Mouse (Mus musculus) embryonic facial prominence, embryonic 11.5 days (tissue): ENCODE data around the gene Ip6k1. TPM values are rescaled to one million over a fixed set of nuclear protein-coding genes. Genes with fewer than 3 reads are reported as not detected.

Experiments used
- ATAC-seq: fragments of 200-750 bp; cut with Nextera tagmentation; replicated peaks from 2 replicates; pipeline ENCODE4 v1.8.0; 2017; ENCODE audit warnings: low read depth; ENCODE audit not compliant: insufficient number of reproducible peaks, low FRiP score, low TSS enrichment
- DNase-seq: peaks from one replicate; pipeline ENCODE4 v3.0.0-alpha.2; 2015; ENCODE audit warnings: low spot score
- H3K27ac ChIP-seq: fragments of 300-500 bp; sonication (generic); replicated peaks from 2 replicates; pipeline ENCODE4 v1.5.1; 2014; ENCODE audit warnings: mild to moderate bottlenecking, low read depth, low read length, control low read depth
- H3K27me3 ChIP-seq: fragments of 300-500 bp; sonication (generic); 2 replicates; pipeline ENCODE4 v1.6.1; 2014; ENCODE audit warnings: mild to moderate bottlenecking, low read length, moderate library complexity, mixed read lengths; ENCODE audit not compliant: control insufficient read depth, insufficient read depth
- H3K36me3 ChIP-seq: fragments of 300-500 bp; sonication (generic); replicated peaks from 2 replicates; pipeline ENCODE4 v1.6.1; 2014; ENCODE audit warnings: low read depth, mild to moderate bottlenecking, low read length, moderate library complexity, mixed read lengths; ENCODE audit not compliant: control insufficient read depth, insufficient read depth
- H3K4me1 ChIP-seq: fragments of 300-500 bp; sonication (generic); 2 replicates; pipeline ENCODE4 v1.6.1; 2014; ENCODE audit warnings: low read length, mixed read lengths; ENCODE audit not compliant: control insufficient read depth, insufficient read depth
- H3K4me2 ChIP-seq: fragments of 300-500 bp; sonication (generic); 2 replicates; pipeline ENCODE4 v1.6.1; 2014; ENCODE audit warnings: low read depth, mild to moderate bottlenecking, control low read depth, low read length, moderate library complexity
- H3K4me3 ChIP-seq: fragments of 300-500 bp; sonication (generic); 2 replicates; pipeline ENCODE4 v1.5.1; 2014; ENCODE audit warnings: low read depth, low read length, control low read depth
- H3K9ac ChIP-seq: fragments of 300-500 bp; sonication (generic); replicated peaks from 2 replicates; pipeline ENCODE4 v1.6.1; 2014; ENCODE audit warnings: mild to moderate bottlenecking, control low read depth, low read length
- H3K9me3 ChIP-seq: fragments of 300-500 bp; sonication (generic); replicated peaks from 2 replicates; pipeline ENCODE4 v1.6.1; 2016; ENCODE audit warnings: mild to moderate bottlenecking, low read length, inconsistent platforms, mixed read lengths; ENCODE audit not compliant: control insufficient read depth
- WGBS: fragments of 180-500 bp; shearing (Covaris S2); extraction: QIAGEN DNeasy Blood & Tissue Kit; methylation state at CpG from one replicate; pipeline ENCODE4 v1.1.7; 2014; 5-methylcytosine and 5-hydroxymethylcytosine counted together
- polyA plus RNA-seq: library from polyadenylated mRNA; unstranded; fragments of >200 nt; fragmentation: Nextera tagmentation; extraction: Ambion mirVana; gene quantifications from 2 replicates; pipeline ENCODE4 v1.2.1, GENCODE M21; 2014

The Ip6k1 gene
- polyA plus RNA-seq, 1 experiment from 2014 or later = 28.0 TPM

GRCm38 (mm10) chr9:107975399-107976386 is 26.6 kb upstream of the Ip6k1 start, which contains the start of gene Uba7:
Gene Uba7 (plus strand): TSS chr9:107975505.
- Histone ChIP-seq H3K27ac (0 out of 2 replicates have a peak within 1 kb of the TSS, but pooled peaks have one; percentile 20), H3K4me2 (0 out of 2 replicates have a peak within 1 kb of the TSS, but pooled peaks have one; percentile 10)

DNA sequence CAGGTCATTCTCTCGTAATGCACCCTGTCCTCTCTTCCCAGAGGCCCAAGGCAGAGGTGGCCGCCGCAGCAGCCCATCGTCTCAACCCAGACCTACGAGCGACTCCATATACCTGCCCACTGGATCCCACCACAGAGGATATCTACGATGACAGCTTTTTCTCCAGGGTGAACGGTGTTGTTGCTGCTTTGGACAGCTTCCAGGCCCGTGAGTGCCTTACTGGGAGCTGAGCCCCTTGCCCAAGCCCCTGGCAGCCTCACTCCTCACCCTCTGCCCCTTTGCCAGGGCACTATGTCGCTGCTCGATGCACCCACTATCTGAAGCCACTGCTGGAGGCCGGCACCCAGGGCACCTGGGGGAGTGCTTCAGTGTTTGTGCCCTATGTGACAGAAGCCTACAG is 23.5 kb upstream of the Ip6k1 start:
- WGBS = 94% methylated on average over 12 of the region's 12 CpGs

More at GRCm38 (mm10) chr9:107975399-107976386, 26.6 kb upstream of the Ip6k1 start, which contains the start of gene Uba7:
- Histone ChIP-seq H3K4me1 (peaks cover 1% of the 10 kb centered on the region), H3K36me3 (no peaks in the 10 kb centered on the region; the same call in 1 of the 2 replicates), H3K27me3 (no peaks in the 10 kb centered on the region), H3K9ac (no peak within 1 kb of the TSS), H3K4me3 (no peak within 1 kb of the TSS), H3K9me3 (no peaks in the 10 kb centered on the region)
- 70% methylated on average over 12 of the region's 12 CpGs for WGBS
- no peak for DNase-seq
- no peak for ATAC-seq

DNA sequence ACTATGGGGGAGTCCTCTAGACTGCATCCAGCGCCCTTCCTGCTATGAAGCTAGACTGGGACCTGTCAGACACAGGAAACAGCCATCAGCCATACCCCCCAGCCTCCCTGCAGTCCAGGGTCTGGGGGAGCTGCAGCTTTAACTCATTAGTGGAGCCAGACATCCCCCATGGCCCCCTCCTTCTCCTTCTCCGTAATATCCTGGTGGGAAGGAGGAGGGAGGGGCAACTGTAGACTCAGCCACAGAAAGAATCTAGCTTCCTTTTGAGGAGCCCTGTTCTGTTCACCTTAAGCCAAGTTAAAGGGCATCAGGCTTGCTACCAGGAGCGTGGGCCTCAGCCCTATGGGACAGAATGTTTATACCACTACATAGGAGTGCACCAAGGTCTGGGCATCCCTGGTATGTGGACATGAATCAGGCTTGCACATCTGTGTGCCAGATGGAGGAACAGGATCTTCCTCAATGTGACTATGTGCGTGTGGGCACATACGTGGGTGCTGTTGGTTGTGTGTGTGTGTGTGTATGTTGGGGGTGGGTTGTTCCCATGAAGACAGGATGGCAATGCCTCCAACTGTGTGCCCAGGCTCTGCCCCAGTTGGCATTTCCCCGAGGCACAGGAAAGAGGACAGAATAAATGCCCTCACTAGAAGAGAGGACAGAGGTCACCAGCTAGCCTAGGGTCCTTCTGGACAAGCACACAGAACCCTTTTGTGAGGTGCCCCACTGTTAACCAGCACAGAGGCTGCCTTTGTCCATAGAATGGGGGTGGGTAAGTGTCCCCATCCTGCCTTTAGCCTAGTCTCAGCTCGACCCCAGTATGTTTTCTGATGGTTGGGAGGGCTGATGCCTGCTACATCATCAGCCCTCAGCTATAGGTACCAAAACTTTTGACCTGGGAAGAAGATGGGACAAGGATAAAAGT is 20.4 kb upstream of the Ip6k1 start:
- Histone ChIP-seq H3K27ac (peak overlapping the region; percentile 100), H3K27me3 (no peaks in the 10 kb centered on the region), H3K4me3 (peak overlapping the region; percentile 73), H3K9me3 (no peaks in the 10 kb centered on the region), H3K36me3 (no peaks in the 10 kb centered on the region), H3K9ac (peak overlapping the region; percentile 64), H3K4me2 (peak overlapping the region; percentile 76), H3K4me1 (peaks cover 13% of the 10 kb centered on the region)
- DNase-seq = peak; percentile 94
- whole genome bisulfite sequencing = 12% methylated on average over 7 of the region's 7 CpGs
- ATAC-seq = peak; percentile 67

More for the DNA sequence above, 23.5 kb upstream of the Ip6k1 start:
- H3K4me2 ChIP-seq = no peak overlapping the region
- H3K4me3 ChIP-seq = no peak overlapping the region
- H3K4me1 ChIP-seq = peaks cover 13% of the 10 kb centered on the region
- H3K9me3 ChIP-seq = no peaks in the 10 kb centered on the region
- H3K27me3 ChIP-seq = no peaks in the 10 kb centered on the region
- H3K27ac ChIP-seq = no peak overlapping the region
- no peaks in the 10 kb centered on the region for H3K36me3 ChIP-seq
- no peak for DNase-seq
- H3K9ac ChIP-seq = no peak overlapping the region
- ATAC-seq = no peak

DNA sequence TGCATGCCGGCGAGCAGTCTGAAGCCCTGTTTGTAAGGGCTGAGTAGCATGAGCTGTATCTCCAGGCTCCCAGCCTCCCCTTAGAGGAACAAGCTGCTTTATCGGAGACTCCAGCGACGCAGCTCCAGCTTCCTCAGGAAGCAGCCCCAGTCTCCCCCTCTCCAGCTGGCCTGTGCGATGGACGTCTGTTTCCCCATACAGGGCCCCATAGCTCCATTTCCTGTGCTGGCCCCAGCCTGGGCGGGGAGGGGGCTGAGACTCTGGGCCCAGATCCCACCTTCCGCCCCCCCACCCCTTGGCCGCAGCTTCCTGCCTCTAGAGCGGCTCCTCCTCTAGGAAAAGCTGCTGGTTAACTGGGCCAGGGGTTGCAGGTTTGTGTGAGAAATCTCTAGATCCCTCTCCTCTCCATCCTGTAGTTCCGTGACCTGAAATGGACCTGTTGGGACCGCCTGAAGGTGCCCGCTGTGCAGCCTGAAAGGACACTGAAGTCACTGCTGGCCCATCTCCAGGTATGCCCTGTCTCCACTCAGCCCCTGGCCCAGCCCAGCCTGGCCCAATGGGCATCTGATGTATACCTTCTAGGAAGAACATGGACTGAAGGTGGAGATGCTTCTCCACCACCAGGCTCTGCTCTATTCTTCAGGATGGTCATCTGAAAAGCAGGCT is 19.5 kb upstream of the Ip6k1 start, which contains the start of gene Gm20661:
Gene Gm20661 (plus strand): TSS at position 378 of the 666 bp plus-strand sequence.
- H3K9me3 ChIP-seq = no peaks in the 10 kb centered on the region
- H3K9ac ChIP-seq = peak within 1 kb of the TSS; percentile 64
- H3K27me3 ChIP-seq = no peaks in the 10 kb centered on the region
- peak within 1 kb of the TSS; percentile 73 for H3K4me3 ChIP-seq
- ATAC-seq (peak; percentile 53), DNase-seq (peak; percentile 93)
- 24% methylated on average over 14 of the region's 14 CpGs for WGBS
- H3K36me3 ChIP-seq = no peaks in the 10 kb centered on the region
- peak within 1 kb of the TSS; percentile 76 for H3K4me2 ChIP-seq
- H3K4me1 ChIP-seq = peaks cover 13% of the 10 kb centered on the region
- peak within 1 kb of the TSS; percentile 100 for H3K27ac ChIP-seq

DNA sequence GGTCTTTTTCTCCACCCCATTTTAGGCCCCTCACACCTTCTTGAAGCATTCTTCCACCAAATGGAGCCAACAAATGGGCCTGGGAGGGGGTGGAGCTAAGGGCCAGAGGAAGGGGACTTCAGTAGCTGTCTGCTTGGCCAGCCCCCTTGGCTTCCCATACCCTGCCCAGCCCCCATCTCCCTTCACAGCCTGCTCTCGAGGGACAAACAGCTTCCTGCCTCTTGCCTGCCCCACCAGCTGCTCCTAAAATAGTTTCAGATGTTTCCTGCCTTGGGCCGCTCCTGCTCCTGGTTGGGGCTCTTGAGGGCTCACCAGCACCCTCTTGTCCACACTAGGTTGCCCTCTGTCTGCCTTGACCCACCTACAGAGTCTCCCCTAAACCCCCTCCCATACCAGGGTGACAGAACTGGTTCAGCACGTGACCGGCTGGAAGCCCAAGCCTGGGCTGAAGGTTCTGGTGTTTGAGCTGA is 18.8 kb upstream of the Ip6k1 start:
- H3K9ac ChIP-seq = peak overlapping the region; percentile 64
- WGBS = 10% methylated on average over 4 of the region's 4 CpGs
- DNase-seq (peak; percentile 95), ATAC-seq (peak; percentile 64)
- no peaks in the 10 kb centered on the region for H3K36me3 ChIP-seq
- H3K4me1 ChIP-seq = peaks cover 13% of the 10 kb centered on the region
- peak overlapping the region; percentile 73 for H3K4me3 ChIP-seq
- no peaks in the 10 kb centered on the region for H3K27me3 ChIP-seq
- peak overlapping the region; percentile 100 for H3K27ac ChIP-seq
- peak overlapping the region; percentile 76 for H3K4me2 ChIP-seq
- no peaks in the 10 kb centered on the region for H3K9me3 ChIP-seq

DNA sequence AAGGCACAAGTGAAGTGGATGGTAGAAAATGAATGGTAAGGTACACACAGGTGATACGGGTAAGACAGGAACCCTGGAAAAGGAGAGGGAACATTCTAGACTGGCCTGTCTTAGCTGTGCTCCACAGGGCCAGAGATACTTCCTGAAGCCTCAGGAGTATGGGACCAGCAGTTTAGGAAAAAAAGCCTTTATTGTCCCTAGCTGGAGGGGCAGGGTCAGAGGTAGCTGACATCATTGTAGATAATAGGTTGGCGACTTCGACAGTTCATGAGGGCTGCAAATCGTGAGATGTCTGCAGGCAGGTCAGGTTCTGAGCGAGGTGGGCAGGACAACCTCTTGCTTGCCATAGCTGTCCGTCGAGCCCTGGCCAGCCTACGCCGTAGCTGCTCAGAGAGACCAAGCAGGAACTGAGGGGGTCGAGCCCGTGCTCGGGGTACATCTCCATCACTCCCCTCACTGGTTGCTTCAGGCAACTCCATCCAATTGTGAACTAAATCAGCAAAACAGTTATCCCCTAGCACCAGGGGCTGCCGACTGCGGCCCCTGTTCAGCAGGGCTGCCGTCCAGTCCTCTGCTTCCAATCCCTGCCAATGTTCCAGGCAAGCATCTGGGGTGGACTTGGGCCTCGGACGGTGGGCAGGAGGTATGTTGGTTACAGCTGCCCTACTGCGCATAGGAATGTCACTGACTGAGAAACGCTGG is 18.1 kb upstream of the Ip6k1 start:
- Histone ChIP-seq H3K36me3 (no peaks in the 10 kb centered on the region), H3K27me3 (no peaks in the 10 kb centered on the region), H3K4me1 (peaks cover 13% of the 10 kb centered on the region), H3K4me2 (peak overlapping the region; percentile 76), H3K9ac (peak overlapping the region; percentile 83), H3K27ac (peak overlapping the region; percentile 100), H3K4me3 (peak overlapping the region; percentile 73), H3K9me3 (no peaks in the 10 kb centered on the region)
- 39% methylated on average over 19 of the region's 19 CpGs for WGBS
- DNase-seq (peak; percentile 21), ATAC-seq (no peak)

DNA sequence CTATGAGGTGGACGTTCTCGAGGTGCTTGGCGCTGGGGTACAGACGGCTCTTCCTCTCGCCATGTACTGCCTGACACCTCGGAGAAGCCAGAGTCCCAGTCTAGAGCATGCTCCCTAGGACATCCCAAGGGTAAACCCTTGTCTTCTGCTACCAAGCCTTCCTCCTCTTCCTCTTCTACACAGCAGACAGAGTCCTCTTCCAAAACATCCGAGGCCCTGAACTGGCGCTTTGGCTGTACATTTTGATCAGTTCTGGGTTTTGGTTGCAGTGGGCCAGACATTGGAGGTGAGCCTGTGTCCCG is 17.6 kb upstream of the Ip6k1 start:
- H3K27me3 ChIP-seq = no peaks in the 10 kb centered on the region
- H3K4me2 ChIP-seq = peak overlapping the region; percentile 76
- no peaks in the 10 kb centered on the region for H3K9me3 ChIP-seq
- H3K36me3 ChIP-seq = no peaks in the 10 kb centered on the region
- peaks cover 13% of the 10 kb centered on the region for H3K4me1 ChIP-seq
- peak overlapping the region; percentile 100 for H3K27ac ChIP-seq
- H3K4me3 ChIP-seq = peak overlapping the region; percentile 73
- 22% methylated on average over 9 of the region's 9 CpGs for WGBS
- no peak for DNase-seq
- H3K9ac ChIP-seq = peak overlapping the region; percentile 83
- ATAC-seq = no peak
